Mouse (Mus musculus): ENCODE data around the gene Dand5. TPM values are rescaled to one million over a fixed set of nuclear protein-coding genes. Genes with fewer than 3 reads are reported as not detected.
A peak's percentile ranks its signal among the peaks of the same experiment; 100 is the strongest.

The Dand5 gene
- polyA plus RNA-seq, 1 experiment from 2014 or later: 6.2 TPM

DNA sequence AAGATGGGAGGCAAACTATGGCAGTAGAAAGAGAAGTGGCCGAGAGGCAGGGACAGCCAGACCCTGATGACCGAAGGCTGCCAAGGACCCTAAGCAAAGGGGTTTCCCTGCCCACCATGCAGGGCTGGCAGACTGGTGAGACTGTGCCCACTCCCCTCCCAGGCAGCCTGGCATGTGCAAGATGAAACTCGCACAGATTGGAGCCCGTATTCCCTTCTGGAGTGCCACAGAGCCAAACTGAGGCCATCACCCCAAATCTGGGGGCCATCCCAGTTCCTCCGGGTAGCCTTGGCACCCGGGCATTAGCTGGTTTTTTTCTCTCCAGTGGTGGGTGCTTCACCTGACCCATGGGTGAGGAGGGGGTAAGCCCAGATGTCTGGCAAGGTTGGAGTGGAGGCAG is 24.7 kb downstream of the Dand5 start:
- ATAC-seq (ENCODE audit: insufficient number of reproducible peaks, low FRiP score): no peak
- Histone ChIP-seq H3K4me3 (peak overlapping the region; percentile 90; the same call in 1 of the 2 replicates), H3K36me3 (peaks cover 4% of the 10 kb centered on the region; the same call in 1 of the 2 replicates), H3K27ac (ENCODE audit: poor library complexity, severe bottlenecking) (no peak overlapping the region), H3K27me3 (replicated peaks) (peaks cover 87% of the 10 kb centered on the region), H3K9me3 (replicated peaks) (no peaks in the 10 kb centered on the region), H3K4me2 (peak overlapping the region; percentile 96), H3K9ac (peak overlapping the region; percentile 37), H3K4me1 (replicated peaks) (peaks cover 27% of the 10 kb centered on the region)
- 72% methylated on average over 6 of the region's 6 CpGs for WGBS

- peaks cover 87% of the 10 kb centered on the region for H3K27me3 ChIP-seq (replicated peaks)
- H3K36me3 ChIP-seq: peaks cover 4% of the 10 kb centered on the region; the same call in 1 of the 2 replicates
- no peaks in the 10 kb centered on the region for H3K9me3 ChIP-seq (replicated peaks)
- H3K9ac ChIP-seq: 0 out of 2 replicates have a peak overlapping the region, but pooled peaks have one; percentile 37
- H3K4me3 ChIP-seq: no peak overlapping the region
- WGBS: 76% methylated on average over 15 of the region's 15 CpGs
- peaks cover 27% of the 10 kb centered on the region for H3K4me1 ChIP-seq (replicated peaks)
- no peak overlapping the region for H3K4me2 ChIP-seq
- H3K27ac ChIP-seq (ENCODE audit: poor library complexity, severe bottlenecking): no peak overlapping the region
- no peak for ATAC-seq (ENCODE audit: insufficient number of reproducible peaks, low FRiP score)
Observed at GRCm38 (mm10) chr8:84797256-84797797, 25.3 kb downstream of the Dand5 start.

- Histone ChIP-seq H3K9ac (no peak overlapping the region), H3K4me2 (no peak overlapping the region), H3K9me3 (replicated peaks) (no peaks in the 10 kb centered on the region), H3K27ac (ENCODE audit: poor library complexity, severe bottlenecking) (0 out of 2 replicates have a peak overlapping the region, but pooled peaks have one; percentile 15), H3K27me3 (replicated peaks) (peaks cover 94% of the 10 kb centered on the region), H3K4me3 (no peak overlapping the region), H3K36me3 (peaks cover 4% of the 10 kb centered on the region; the same call in 1 of the 2 replicates), H3K4me1 (replicated peaks) (peaks cover 39% of the 10 kb centered on the region)
- WGBS: 56% methylated on average over 7 of the region's 7 CpGs
- ATAC-seq (ENCODE audit: insufficient number of reproducible peaks, low FRiP score): no peak
Observed at GRCm38 (mm10) chr8:84794486-84794885, 28.1 kb downstream of the Dand5 start.

DNA sequence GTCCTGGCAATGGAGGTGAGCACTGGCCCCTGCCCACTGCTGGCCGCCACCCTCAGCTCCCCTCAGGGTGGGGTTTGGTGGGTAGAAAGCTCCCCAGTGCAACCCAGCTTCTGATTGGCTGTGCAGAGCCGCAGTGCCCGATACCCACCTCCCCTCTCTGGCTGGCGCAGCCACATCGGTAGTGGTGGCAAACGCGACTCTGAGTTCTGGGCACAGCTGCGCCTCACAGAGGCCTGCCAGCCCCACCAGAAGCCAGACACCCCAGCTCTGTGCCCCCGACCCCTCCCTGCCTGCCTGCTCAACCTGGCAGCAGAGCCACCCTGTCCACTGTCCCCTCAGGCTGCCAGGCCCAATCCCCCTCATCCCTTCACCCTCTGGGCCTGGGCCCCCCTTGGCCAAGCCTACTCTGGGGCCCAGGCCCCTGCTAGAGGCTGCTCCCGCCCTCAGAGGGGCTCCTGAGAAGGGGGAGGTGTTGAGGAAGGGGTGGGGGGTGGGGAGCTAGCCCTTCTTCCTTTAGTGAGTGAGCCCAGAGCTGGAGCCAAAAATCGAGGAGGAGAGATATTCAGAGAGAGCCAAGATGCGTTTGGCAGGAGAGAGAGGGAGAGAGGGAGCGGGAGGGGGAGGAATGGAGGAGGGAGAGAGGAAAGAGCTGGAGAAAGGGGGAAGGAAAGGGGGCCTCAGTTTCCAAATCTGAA is 28.7 kb downstream of the Dand5 start:
- Histone ChIP-seq H3K27me3 (replicated peaks) (peaks cover 96% of the 10 kb centered on the region), H3K4me3 (no peak overlapping the region), H3K4me2 (no peak overlapping the region), H3K9ac (no peak overlapping the region), H3K9me3 (replicated peaks) (no peaks in the 10 kb centered on the region), H3K36me3 (peaks cover 4% of the 10 kb centered on the region; the same call in 1 of the 2 replicates), H3K4me1 (replicated peaks) (peaks cover 39% of the 10 kb centered on the region), H3K27ac (ENCODE audit: poor library complexity, severe bottlenecking) (0 out of 2 replicates have a peak overlapping the region, but pooled peaks have one; percentile 15)
- ATAC-seq (ENCODE audit: insufficient number of reproducible peaks, low FRiP score): no peak
- 62% methylated on average over 13 of the region's 13 CpGs for WGBS

DNA sequence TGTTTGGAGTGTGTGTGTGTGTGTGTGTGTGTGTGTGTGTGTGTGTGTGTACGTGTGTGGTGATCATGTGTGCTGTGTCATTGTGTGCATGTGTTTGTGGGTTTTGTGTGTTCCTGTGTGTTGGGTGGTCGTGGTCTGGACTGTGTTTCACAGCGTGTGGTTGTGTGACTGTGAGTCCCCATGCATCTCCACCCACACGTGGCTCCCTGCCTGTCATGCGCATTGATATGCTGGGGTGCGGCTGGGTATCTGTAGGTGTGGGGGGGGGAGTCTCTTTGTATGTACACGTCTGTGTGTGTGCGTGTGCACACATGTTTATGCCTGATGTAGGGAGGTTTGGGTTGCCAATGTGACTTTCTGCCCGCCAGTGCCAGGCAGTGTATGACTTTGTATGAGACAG is 29.5 kb downstream of the Dand5 start:
- Histone ChIP-seq H3K9ac (no peak overlapping the region), H3K9me3 (replicated peaks) (no peaks in the 10 kb centered on the region), H3K27ac (ENCODE audit: poor library complexity, severe bottlenecking) (no peak overlapping the region), H3K27me3 (replicated peaks) (peaks cover 96% of the 10 kb centered on the region), H3K4me2 (no peak overlapping the region), H3K4me3 (no peak overlapping the region), H3K36me3 (peaks cover 4% of the 10 kb centered on the region; the same call in 1 of the 2 replicates), H3K4me1 (replicated peaks) (peaks cover 34% of the 10 kb centered on the region)
- WGBS: 76% methylated on average over 9 of the region's 9 CpGs
- ATAC-seq (ENCODE audit: insufficient number of reproducible peaks, low FRiP score): no peak

- Histone ChIP-seq H3K36me3 (peaks cover 4% of the 10 kb centered on the region; the same call in 1 of the 2 replicates), H3K4me1 (replicated peaks) (peaks cover 35% of the 10 kb centered on the region), H3K4me2 (no peak overlapping the region), H3K9me3 (replicated peaks) (no peaks in the 10 kb centered on the region), H3K9ac (no peak overlapping the region), H3K4me3 (no peak overlapping the region), H3K27me3 (replicated peaks) (peaks cover 96% of the 10 kb centered on the region), H3K27ac (ENCODE audit: poor library complexity, severe bottlenecking) (no peak overlapping the region)
- no peak for ATAC-seq (ENCODE audit: insufficient number of reproducible peaks, low FRiP score)
- 68% methylated on average over 12 of the region's 12 CpGs for WGBS
Observed at GRCm38 (mm10) chr8:84792429-84792947, 30.1 kb downstream of the Dand5 start.

- Histone ChIP-seq H3K27ac (ENCODE audit: poor library complexity, severe bottlenecking) (no peak overlapping the region), H3K4me1 (replicated peaks) (peaks cover 50% of the 10 kb centered on the region), H3K9me3 (replicated peaks) (no peaks in the 10 kb centered on the region), H3K4me2 (no peak overlapping the region), H3K36me3 (no peaks in the 10 kb centered on the region), H3K9ac (no peak overlapping the region), H3K4me3 (no peak overlapping the region), H3K27me3 (replicated peaks) (peaks cover 96% of the 10 kb centered on the region)
- WGBS: 64% methylated on average over 2 of the region's 2 CpGs
- ATAC-seq (ENCODE audit: insufficient number of reproducible peaks, low FRiP score): no peak
Observed at GRCm38 (mm10) chr8:84790537-84790936, 32.1 kb downstream of the Dand5 start.

- peaks cover 55% of the 10 kb centered on the region for H3K4me1 ChIP-seq (replicated peaks)
- no peak overlapping the region for H3K4me2 ChIP-seq
- H3K9ac ChIP-seq: no peak overlapping the region
- H3K4me3 ChIP-seq: no peak overlapping the region
- peaks cover 97% of the 10 kb centered on the region for H3K27me3 ChIP-seq (replicated peaks)
- no peak overlapping the region for H3K27ac ChIP-seq (ENCODE audit: poor library complexity, severe bottlenecking)
- WGBS: 67% methylated on average over 9 of the region's 9 CpGs
- ATAC-seq (ENCODE audit: insufficient number of reproducible peaks, low FRiP score): no peak
- H3K9me3 ChIP-seq (replicated peaks): no peaks in the 10 kb centered on the region
- H3K36me3 ChIP-seq: no peaks in the 10 kb centered on the region
Observed at GRCm38 (mm10) chr8:84789855-84790486, 32.7 kb downstream of the Dand5 start.

DNA sequence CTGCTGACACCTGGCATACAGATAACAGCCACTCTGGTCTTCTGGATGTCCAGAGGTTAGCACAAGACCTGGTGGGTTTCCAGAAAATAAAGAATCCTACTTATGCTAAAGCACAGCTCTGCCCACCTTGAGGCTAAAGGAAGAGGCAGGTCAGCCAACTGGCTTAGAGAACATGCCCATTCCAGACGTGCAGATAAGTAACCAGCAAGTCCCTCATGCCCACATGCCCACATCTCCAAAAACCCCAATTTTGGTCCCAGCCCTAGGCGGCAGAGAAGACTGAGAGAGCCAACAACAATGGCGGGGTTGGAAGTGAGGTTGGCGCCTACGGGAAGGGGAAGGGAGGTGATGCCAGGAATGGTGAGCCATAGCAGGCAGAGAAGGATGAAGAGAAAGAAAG is 33.3 kb downstream of the Dand5 start:
- no peaks in the 10 kb centered on the region for H3K9me3 ChIP-seq (replicated peaks)
- peaks cover 55% of the 10 kb centered on the region for H3K4me1 ChIP-seq (replicated peaks)
- no peak overlapping the region for H3K4me3 ChIP-seq
- H3K27me3 ChIP-seq (replicated peaks): peaks cover 97% of the 10 kb centered on the region
- no peak overlapping the region for H3K27ac ChIP-seq (ENCODE audit: poor library complexity, severe bottlenecking)
- H3K36me3 ChIP-seq: no peaks in the 10 kb centered on the region
- WGBS: 56% methylated on average over 5 of the region's 5 CpGs
- H3K9ac ChIP-seq: no peak overlapping the region
- no peak for ATAC-seq (ENCODE audit: insufficient number of reproducible peaks, low FRiP score)
- no peak overlapping the region for H3K4me2 ChIP-seq

GRCm38 (mm10) chr8:84788896-84789295 is 33.7 kb downstream of the Dand5 start:
- H3K4me1 ChIP-seq (replicated peaks): peaks cover 56% of the 10 kb centered on the region
- WGBS: 28% methylated on average over 11 of the region's 11 CpGs
- H3K4me3 ChIP-seq: no peak overlapping the region
- H3K27me3 ChIP-seq (replicated peaks): peaks cover 97% of the 10 kb centered on the region
- H3K4me2 ChIP-seq: no peak overlapping the region
- ATAC-seq (ENCODE audit: insufficient number of reproducible peaks, low FRiP score): no peak
- no peak overlapping the region for H3K9ac ChIP-seq
- H3K36me3 ChIP-seq: no peaks in the 10 kb centered on the region
- no peak overlapping the region for H3K27ac ChIP-seq (ENCODE audit: poor library complexity, severe bottlenecking)
- H3K9me3 ChIP-seq (replicated peaks): no peaks in the 10 kb centered on the region

Measured in heart, embryonic 12.5 days (tissue).